Mouse (Mus musculus) testis, adult 2 months (tissue): ENCODE measurements around the gene Tstd2. TPM values are rescaled to one million over a fixed set of nuclear protein-coding genes. Genes with fewer than 3 reads are reported as not detected.

Source experiments
- H3K27ac ChIP-seq: fragments of 200-500 bp; 2 replicates; pipeline ENCODE4 v1.5.1; 2012; ENCODE audit warnings: low read depth, low read length; ENCODE audit not compliant: control insufficient read depth, insufficient read depth
- H3K27me3 ChIP-seq: fragments of 200-500 bp; 2 replicates; pipeline ENCODE4 v1.6.1; 2012; ENCODE audit warnings: mild to moderate bottlenecking, low read length, moderate library complexity; ENCODE audit not compliant: control insufficient read depth, insufficient read depth
- H3K36me3 ChIP-seq: fragments of 200-500 bp; 2 replicates; pipeline ENCODE4 v1.6.1; 2012; ENCODE audit warnings: mild to moderate bottlenecking, low read length; ENCODE audit not compliant: control insufficient read depth, insufficient read depth
- H3K4me1 ChIP-seq: fragments of 200-500 bp; 2 replicates; pipeline ENCODE4 v1.6.1; 2012; ENCODE audit warnings: low read length; ENCODE audit not compliant: control insufficient read depth, insufficient read depth
- H3K4me3 ChIP-seq: fragments of 200-500 bp; 2 replicates; pipeline ENCODE4 v1.5.1; 2012; ENCODE audit warnings: low read depth, mild to moderate bottlenecking, low read length, moderate library complexity, mixed read lengths; ENCODE audit not compliant: control insufficient read depth
- CTCF ChIP-seq: fragments of 200-500 bp; IDR thresholded peaks from 2 replicates; pipeline ENCODE4 v1.5.1; 2012; ENCODE audit warnings: low read depth, mild to moderate bottlenecking, inconsistent platforms, low read length, moderate library complexity; ENCODE audit not compliant: control insufficient read depth, insufficient read depth, insufficient replicate concordance
- POLR2A ChIP-seq: fragments of 200-500 bp; IDR thresholded peaks from 2 replicates; pipeline ENCODE4 v1.6.1; 2012; ENCODE audit warnings: low read depth, mild to moderate bottlenecking, inconsistent platforms, low read length, moderate library complexity; ENCODE audit not compliant: control insufficient read depth
- polyA plus RNA-seq: library from polyadenylated mRNA; depleted of rRNA; stranded (reverse); fragments of >200 nt; gene quantifications from 2 replicates; pipeline ENCODE4 v1.2.3, GENCODE M21; 2012; rRNA removed

The Tstd2 gene
- polyA plus RNA-seq, 1 experiment = 7.9 TPM

DNA sequence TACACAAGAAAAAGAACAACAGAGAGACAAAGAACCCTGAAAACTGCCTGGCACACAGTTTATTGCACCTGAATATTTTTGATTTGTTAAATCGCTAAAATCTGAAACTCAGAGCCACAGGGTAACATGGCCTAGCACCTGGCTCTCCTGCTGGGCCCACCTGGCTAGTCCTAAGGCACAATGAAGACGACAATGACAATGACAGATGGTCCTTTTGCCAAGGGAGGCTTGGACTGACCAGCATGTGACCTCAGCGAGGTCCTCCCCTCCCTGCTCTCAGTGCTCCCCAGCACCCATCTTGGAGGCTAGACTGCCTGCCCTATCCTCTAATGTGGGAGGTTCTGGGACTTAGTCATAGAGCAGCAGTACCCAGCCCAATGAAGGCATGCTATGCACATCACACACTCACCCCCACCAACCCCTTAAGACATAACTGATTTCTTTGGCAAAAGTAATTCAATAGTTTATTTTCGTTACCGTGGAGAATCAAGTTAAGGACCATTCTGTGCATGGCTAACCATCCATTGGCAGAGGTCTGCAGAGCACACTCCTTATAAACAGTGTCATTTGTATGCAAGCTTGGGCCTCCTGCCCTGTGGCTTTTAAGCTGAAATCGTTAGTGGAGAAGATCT, 68.5 kb downstream of the Tstd2 start:
- no peak overlapping the region for H3K27ac ChIP-seq
- no peaks in the 10 kb centered on the region for H3K36me3 ChIP-seq
- H3K4me1 ChIP-seq = no peaks in the 10 kb centered on the region
- H3K4me3 ChIP-seq = no peak overlapping the region
- H3K27me3 ChIP-seq = no peaks in the 10 kb centered on the region
- TF ChIP-seq CTCF = no peak
- no peak for TF ChIP-seq POLR2A

DNA sequence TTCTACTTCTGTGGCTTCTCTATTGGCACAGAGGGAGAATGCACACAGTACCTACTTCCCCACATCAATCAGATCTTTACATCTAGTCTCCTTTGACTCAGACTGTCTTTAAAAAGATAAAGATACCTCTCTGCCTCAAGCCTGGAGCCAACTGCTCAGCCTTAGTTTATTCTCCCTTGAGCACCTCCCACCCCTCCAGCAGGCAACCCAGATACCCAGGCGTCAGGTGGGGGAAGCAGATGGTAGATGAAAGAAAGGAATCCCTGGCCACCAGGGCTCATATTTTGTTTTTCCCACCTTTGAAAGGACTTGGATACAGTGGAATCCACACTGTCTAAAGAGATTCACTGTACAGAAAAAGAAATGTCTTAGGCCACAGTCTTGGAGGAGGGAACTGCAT, 69.9 kb downstream of the Tstd2 start:
- no peaks in the 10 kb centered on the region for H3K27me3 ChIP-seq
- H3K27ac ChIP-seq = no peak overlapping the region
- no peak overlapping the region for H3K4me3 ChIP-seq
- no peaks in the 10 kb centered on the region for H3K4me1 ChIP-seq
- TF ChIP-seq POLR2A = no peak
- TF ChIP-seq CTCF = no peak
- H3K36me3 ChIP-seq = no peaks in the 10 kb centered on the region

DNA sequence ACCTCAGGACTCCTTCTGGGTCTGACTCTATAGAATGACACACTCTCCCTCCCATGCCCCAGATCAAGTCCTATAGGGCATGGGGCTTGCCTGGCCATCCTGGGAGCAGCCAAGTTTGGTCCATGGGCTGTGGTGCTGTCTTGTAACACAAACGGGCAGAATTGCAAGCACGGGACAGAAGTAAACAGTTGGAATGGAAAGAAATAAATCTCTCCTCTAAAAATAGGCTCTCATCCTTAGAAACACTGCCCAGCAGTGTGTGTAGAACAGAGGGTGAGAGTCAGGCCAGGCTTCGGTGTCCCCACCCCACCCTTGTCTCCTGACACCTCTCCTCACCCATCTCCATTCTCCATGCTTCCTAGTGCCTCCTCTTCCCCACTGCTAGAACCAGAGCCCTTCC, 70.4 kb downstream of the Tstd2 start:
- Histone ChIP-seq H3K27ac (no peak overlapping the region), H3K27me3 (no peaks in the 10 kb centered on the region), H3K36me3 (no peaks in the 10 kb centered on the region), H3K4me3 (no peak overlapping the region), H3K4me1 (no peaks in the 10 kb centered on the region)
- TF ChIP-seq POLR2A (no peak), CTCF (no peak)

DNA sequence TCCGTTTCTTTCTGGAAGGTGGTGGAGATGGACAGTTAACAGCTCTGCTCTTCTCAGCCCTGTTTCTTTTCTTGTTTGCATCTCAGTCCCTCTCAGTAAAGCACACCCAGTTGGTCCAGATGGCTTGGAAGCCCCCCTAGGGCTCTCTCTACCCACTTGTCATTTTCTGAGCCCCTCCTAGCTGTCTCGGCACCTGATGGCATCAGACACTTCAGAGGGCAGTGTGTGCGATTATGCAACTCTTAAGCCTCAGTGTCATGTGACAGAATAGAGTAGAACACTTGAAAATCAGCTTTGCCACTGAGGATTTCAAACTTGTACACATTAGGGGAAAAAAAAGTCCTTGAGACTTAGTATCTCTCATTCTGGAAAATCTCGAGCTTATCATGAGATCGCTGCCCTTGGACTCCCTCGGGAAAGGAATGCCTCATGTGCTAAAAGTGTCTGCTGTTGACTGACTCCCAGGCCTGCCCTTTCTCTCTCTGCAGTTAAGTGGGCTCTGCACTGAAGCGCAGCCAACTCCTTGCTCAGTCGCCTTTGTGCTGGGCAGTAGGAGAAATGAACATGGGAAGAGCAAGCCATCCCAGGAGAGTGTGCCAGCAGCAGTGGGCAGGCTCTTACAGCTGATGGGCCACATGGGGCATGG, 72.7 kb downstream of the Tstd2 start:
- Histone ChIP-seq H3K36me3 (no peaks in the 10 kb centered on the region), H3K4me3 (no peak overlapping the region), H3K4me1 (no peaks in the 10 kb centered on the region), H3K27ac (peak overlapping the region; percentile 39), H3K27me3 (no peaks in the 10 kb centered on the region)
- TF ChIP-seq CTCF = no peak
- no peak for TF ChIP-seq POLR2A

DNA sequence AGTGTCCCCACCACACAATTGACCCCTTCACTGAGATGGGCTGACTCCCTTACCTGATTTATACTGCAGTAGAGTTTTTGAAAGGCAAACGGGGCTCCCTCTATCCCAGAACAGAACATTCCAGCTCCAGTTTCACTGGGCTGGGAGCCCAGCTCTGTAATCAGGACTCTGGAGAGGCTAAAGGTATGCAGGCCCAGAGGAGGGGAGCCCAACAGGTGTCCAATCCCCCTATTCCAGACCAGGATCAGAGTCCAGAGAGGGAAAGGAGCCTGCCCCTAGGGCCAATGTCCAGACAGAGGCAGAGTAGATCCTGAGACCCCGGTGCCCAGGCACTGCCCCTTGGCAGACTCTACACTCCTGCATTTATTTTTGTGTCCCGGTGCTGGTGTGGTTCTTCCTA, 73.5 kb downstream of the Tstd2 start:
- H3K27me3 ChIP-seq = no peaks in the 10 kb centered on the region
- TF ChIP-seq POLR2A = no peak
- no peak for TF ChIP-seq CTCF
- H3K4me1 ChIP-seq = no peaks in the 10 kb centered on the region
- H3K27ac ChIP-seq = peak overlapping the region; percentile 39
- no peaks in the 10 kb centered on the region for H3K36me3 ChIP-seq
- no peak overlapping the region for H3K4me3 ChIP-seq

Other genes starting within 250 kb of the Tstd2 start
- gene Ccdc180, start 248.4 kb downstream of the Tstd2 start, polyA plus RNA-seq = 15.6 and 15.9 TPM in 2 replicates
- 94.9 and 98.5 TPM in 2 replicates for gene Tdrd7, start 173.4 kb downstream of the Tstd2 start, polyA plus RNA-seq
- gene Tmod1, start 99.8 kb downstream of the Tstd2 start, polyA plus RNA-seq = 24.7 and 29.7 TPM in 2 replicates
- gene Ncbp1, start 81 bp downstream of the Tstd2 start, polyA plus RNA-seq = 121 and 124 TPM in 2 replicates
- 6.2 and 7.2 TPM in 2 replicates for gene Xpa, start 57.6 kb upstream of the Tstd2 start, polyA plus RNA-seq
- gene Foxe1, start 204.9 kb upstream of the Tstd2 start, polyA plus RNA-seq = 0.04 TPM in 1 of 2 replicates, not detected in the other